Comparison of ENCODE assay signal across 22 mouse cellular contexts in the genomic region with DNA sequence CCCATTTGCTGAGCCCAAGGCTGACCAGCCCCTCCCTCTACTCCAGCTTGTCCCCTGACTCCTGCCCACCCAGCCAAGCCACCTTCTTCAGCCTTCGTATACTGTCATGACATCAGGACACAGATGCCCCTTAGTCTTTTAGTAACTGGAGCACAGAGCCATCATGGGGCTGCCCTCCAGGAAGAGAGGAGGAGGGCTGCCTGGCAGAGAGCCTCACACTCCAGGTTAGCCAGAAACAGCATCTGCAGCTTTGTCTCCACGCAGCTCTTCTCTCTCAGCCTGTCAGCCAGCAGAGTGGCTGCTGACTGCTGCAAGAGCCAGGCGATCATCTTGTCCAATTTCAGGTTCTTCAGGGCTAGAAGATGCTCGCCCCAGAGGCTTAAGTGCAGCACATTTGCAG. TPM values are rescaled to one million over a fixed set of nuclear protein-coding genes. Genes with fewer than 3 reads are reported as not detected.
"Had no signal": no experiment of that assay in that cellular context is flagged by ENCODE, and none has a peak within 500 bp of the region (broad histone marks: within the 10 kb centered on the region; RNA-seq: fewer than 3 reads in every experiment).

No protein-coding gene starts in this region.

- DNase-seq: kidney, adult 11 months; kidney, adult 8-10 months; kidney, postnatal 10 days; kidney, postnatal 36 days; liver, postnatal 0 days; lung, postnatal 10 days; lung, postnatal 4 days; right cerebral cortex, postnatal 14 days; right cerebral cortex, postnatal 4 days; thymus, adult 2 months; thymus, postnatal 14 days; thymus, postnatal 4 days had no signal

- ATAC-seq: liver, postnatal 0 days; midbrain, embryonic 15.5 days had no signal

- H3K27me3 ChIP-seq: kidney, embryonic 15.5 days; limb, embryonic 12.5 days; limb, embryonic 15.5 days; lung, embryonic 15.5 days; midbrain, embryonic 12.5 days; midbrain, embryonic 15.5 days had no signal

- H3K9me3 ChIP-seq: kidney, embryonic 15.5 days; limb, embryonic 15.5 days; lung, embryonic 15.5 days; midbrain, embryonic 12.5 days; midbrain, embryonic 15.5 days had no signal

- H3K9ac ChIP-seq: kidney, embryonic 15.5 days; limb, embryonic 12.5 days; limb, embryonic 15.5 days; liver, embryonic 14.5 days; liver, postnatal 0 days; lung, embryonic 15.5 days; midbrain, embryonic 12.5 days; midbrain, embryonic 15.5 days had no signal

- H3K27ac ChIP-seq: kidney, embryonic 15.5 days; limb, embryonic 12.5 days; limb, embryonic 15.5 days; liver, embryonic 14.5 days; lung, embryonic 15.5 days; midbrain, embryonic 12.5 days; midbrain, embryonic 15.5 days; stomach, postnatal 0 days had no signal

- H3K4me3 ChIP-seq: kidney, embryonic 15.5 days; limb, embryonic 12.5 days; limb, embryonic 15.5 days; lung, embryonic 15.5 days; midbrain, embryonic 12.5 days; midbrain, embryonic 15.5 days had no signal

- H3K4me2 ChIP-seq: kidney, embryonic 15.5 days; limb, embryonic 12.5 days; limb, embryonic 15.5 days; liver, embryonic 11.5 days; lung, embryonic 15.5 days; midbrain, embryonic 12.5 days; midbrain, embryonic 15.5 days had no signal

- H3K4me1 ChIP-seq: kidney, embryonic 15.5 days; limb, embryonic 12.5 days; lung, embryonic 15.5 days; midbrain, embryonic 12.5 days had no signal

RNA-seq across cellular contexts. Expression of a gene that starts 54.0 kb away (rescaled TPM):
- total RNA-seq: monocyte, adult 5-6 weeks had no signal
